Mouse (Mus musculus) neural tube, embryonic 12.5 days (tissue): ENCODE data around the gene Olfr270. TPM values are rescaled to one million over a fixed set of nuclear protein-coding genes. Genes with fewer than 3 reads are reported as not detected.
A peak's percentile ranks its signal among the peaks of the same experiment; 100 is the strongest.

Experiments used
- ATAC-seq: fragments of 200-750 bp; cut with Nextera tagmentation; 2 replicates; pipeline ENCODE4 v1.8.0; 2017; ENCODE audit warnings: low read depth, mild to moderate bottlenecking, moderate TSS enrichment, moderate library complexity; ENCODE audit not compliant: low FRiP score
- H3K27ac ChIP-seq: fragments of 300-500 bp; sonication (generic); 2 replicates; pipeline ENCODE4 v1.5.1; 2016
- H3K27me3 ChIP-seq: fragments of 300-500 bp; sonication (generic); replicated peaks from 2 replicates; pipeline ENCODE4 v1.6.1; 2016; ENCODE audit warnings: mild to moderate bottlenecking
- H3K36me3 ChIP-seq: fragments of 300-500 bp; sonication (generic); 2 replicates; pipeline ENCODE4 v1.6.1; 2016; ENCODE audit warnings: mild to moderate bottlenecking
- H3K4me1 ChIP-seq: fragments of 300-500 bp; sonication (generic); 2 replicates; pipeline ENCODE4 v1.6.1; 2016
- H3K4me2 ChIP-seq: fragments of 300-500 bp; sonication (generic); replicated peaks from 2 replicates; pipeline ENCODE4 v1.6.1; 2016; ENCODE audit warnings: mild to moderate bottlenecking
- H3K4me3 ChIP-seq: fragments of 300-500 bp; sonication (generic); 2 replicates; pipeline ENCODE4 v1.5.1; 2016
- H3K9ac ChIP-seq: fragments of 300-500 bp; sonication (generic); 2 replicates; pipeline ENCODE4 v1.6.1; 2016; ENCODE audit warnings: mild to moderate bottlenecking
- H3K9me3 ChIP-seq: fragments of 300-500 bp; sonication (generic); 2 replicates; pipeline ENCODE4 v1.6.1; 2016; ENCODE audit warnings: mild to moderate bottlenecking
- WGBS: fragments of 180-500 bp; shearing (Covaris S2); methylation state at CpG from one replicate; pipeline ENCODE4 v1.1.7; 2016; 5-methylcytosine and 5-hydroxymethylcytosine counted together
- polyA plus RNA-seq: library from polyadenylated mRNA; unstranded; fragments of >200 nt; fragmentation: Nextera tagmentation; extraction: Ambion mirVana; gene quantifications from 2 replicates; pipeline ENCODE4 v1.2.1, GENCODE M21; 2016

The Olfr270 gene
- polyA plus RNA-seq, 1 experiment from 2014 or later, result not detected

DNA sequence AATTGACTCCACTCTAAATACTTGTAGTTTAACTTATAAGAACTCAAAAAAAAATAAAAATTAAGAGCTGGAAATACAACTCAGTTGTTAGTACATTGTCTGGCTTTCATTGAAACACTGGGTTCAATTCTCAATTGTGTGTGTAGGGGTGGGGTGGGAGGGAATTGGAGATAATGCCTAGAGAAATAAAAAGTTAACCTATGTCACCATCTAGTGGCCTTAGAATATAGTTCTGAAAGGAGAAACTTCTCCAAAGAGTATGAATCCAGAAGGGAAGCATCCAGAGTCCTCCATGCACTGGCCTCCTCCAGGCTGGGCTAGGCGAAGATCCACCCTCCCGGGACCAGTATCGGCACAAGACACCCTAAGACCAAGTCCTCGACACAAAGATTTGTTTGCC is 44.8 kb downstream of the Olfr270 start:
- Histone ChIP-seq H3K4me2 (no peak overlapping the region), H3K36me3 (no peaks in the 10 kb centered on the region), H3K9ac (no peak overlapping the region), H3K4me3 (no peak overlapping the region), H3K27ac (no peak overlapping the region), H3K27me3 (no peaks in the 10 kb centered on the region), H3K4me1 (peaks cover 5% of the 10 kb centered on the region; the same call in 1 of the 2 replicates), H3K9me3 (no peaks in the 10 kb centered on the region)
- ATAC-seq, result no peak
- WGBS, result 75% methylated on average over 4 of the region's 4 CpGs

DNA sequence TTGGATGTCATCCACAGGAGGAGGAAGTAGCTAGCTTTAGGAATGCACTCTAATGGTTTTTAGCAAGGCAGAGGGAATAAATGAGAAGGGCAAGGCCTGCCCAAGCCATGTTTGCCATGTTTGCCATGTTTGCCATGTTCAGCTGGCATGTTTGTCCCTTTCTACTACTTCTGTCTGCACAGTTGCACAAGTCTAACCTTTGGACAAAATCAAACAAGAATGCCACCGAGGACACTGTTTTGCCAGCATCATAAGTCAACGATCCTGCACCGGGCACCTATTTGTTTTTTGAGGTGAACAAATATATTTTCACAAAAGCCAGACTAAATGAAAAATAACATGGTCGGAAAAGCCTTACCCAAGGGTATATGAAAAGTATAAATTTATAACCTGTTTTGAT is 45.5 kb downstream of the Olfr270 start:
- 89% methylated on average over 4 of the region's 4 CpGs for WGBS

DNA sequence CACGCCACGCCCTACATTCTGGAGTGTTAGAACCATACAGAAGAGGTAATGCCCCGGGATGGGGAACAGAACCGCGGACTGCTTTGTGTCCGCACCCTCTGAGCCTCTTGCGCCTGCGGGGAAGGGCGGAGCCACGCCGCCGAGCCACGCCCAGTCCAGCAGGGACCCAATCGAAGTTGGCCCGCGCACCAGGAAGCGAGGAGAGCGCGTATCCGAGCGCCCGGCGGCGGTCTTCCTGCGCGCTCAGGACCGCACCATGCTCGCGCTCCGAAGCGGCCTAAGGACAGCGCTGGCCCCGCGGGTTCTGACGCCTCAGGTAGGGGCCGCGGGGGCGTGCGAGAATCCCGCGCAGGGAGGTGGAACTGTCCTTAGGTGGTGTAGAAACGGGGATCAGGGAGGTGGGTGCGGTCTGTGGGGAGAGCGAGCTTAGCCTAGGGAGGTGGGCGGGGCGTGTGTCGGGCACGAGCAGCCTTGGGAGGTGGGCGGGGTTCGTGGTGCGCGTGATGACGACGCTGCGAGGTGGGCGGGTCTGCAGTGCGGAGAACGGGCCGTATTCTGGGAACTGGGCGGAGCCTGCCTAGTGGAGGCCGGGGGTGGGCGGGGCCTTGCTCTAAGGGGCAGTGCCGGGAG is 47.5 kb downstream of the Olfr270 start, which contains the start of gene Nipsnap3b:
Gene Nipsnap3b (plus strand): TSS at position 149 of the 630 bp plus-strand sequence.
- H3K4me3 ChIP-seq, result peak within 1 kb of the TSS; percentile 56
- no peak within 1 kb of the TSS for H3K27ac ChIP-seq
- under 1% methylated on average over 63 of the region's 63 CpGs for WGBS
- H3K9me3 ChIP-seq, result no peaks in the 10 kb centered on the region
- H3K9ac ChIP-seq, result peak within 1 kb of the TSS; percentile 63
- ATAC-seq, result peak; percentile 94
- H3K4me2 ChIP-seq, result peak within 1 kb of the TSS; percentile 58
- peaks cover 5% of the 10 kb centered on the region; the same call in 1 of the 2 replicates for H3K4me1 ChIP-seq
- H3K27me3 ChIP-seq, result no peaks in the 10 kb centered on the region
- peaks cover 17% of the 10 kb centered on the region for H3K36me3 ChIP-seq

More for the DNA sequence above, 45.5 kb downstream of the Olfr270 start:
- Histone ChIP-seq H3K4me1 (peaks cover 5% of the 10 kb centered on the region; the same call in 1 of the 2 replicates), H3K9me3 (no peaks in the 10 kb centered on the region), H3K27ac (no peak overlapping the region), H3K4me3 (no peak overlapping the region), H3K9ac (no peak overlapping the region), H3K36me3 (peaks cover under 1% of the 10 kb centered on the region; the same call in 1 of the 2 replicates), H3K27me3 (no peaks in the 10 kb centered on the region), H3K4me2 (no peak overlapping the region)
- no peak for ATAC-seq

DNA sequence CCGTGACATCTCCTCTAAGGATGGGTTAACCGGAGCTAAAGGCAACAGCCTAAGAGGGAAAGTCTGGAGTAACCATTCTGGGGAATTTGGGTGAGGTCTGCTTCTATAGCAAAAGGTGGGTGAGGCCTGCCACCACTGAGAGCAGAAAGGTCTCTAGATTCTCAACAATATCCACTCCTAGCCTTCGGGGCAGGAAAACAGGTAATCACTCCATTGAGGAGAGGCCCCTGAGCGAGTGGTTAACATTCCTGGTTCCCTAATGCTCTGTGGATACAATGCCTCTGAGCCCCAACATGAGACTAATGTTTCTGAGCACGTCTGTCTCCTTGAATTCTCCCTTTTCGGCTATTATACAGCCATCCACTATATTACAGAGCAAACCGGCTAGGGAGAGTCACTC is 50.1 kb downstream of the Olfr270 start:
- Histone ChIP-seq H3K4me3 (no peak overlapping the region), H3K4me2 (no peak overlapping the region), H3K9ac (no peak overlapping the region), H3K9me3 (no peaks in the 10 kb centered on the region), H3K4me1 (peaks cover 5% of the 10 kb centered on the region; the same call in 1 of the 2 replicates), H3K27me3 (no peaks in the 10 kb centered on the region), H3K27ac (no peak overlapping the region), H3K36me3 (peaks cover 34% of the 10 kb centered on the region)
- 94% methylated on average over 7 of the region's 7 CpGs for WGBS
- ATAC-seq, result no peak

DNA sequence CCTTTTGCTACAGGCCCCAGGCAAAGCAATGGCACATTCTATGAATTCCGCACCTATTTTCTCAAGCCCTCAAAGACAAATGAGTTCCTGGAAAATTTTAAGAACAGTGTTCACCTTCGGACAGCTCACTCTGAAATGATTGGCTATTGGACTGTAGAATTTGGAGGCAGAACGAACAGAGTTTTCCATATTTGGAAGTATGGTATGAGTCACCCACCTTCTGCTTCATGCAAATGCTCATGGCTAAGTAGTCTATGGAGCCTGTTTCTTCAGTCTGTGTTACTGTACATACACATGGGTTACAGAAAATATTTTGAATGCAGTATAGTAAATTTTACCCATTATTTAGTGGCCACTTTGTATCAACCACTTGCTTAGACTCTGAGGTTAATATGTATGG is 50.7 kb downstream of the Olfr270 start:
- Histone ChIP-seq H3K27me3 (no peaks in the 10 kb centered on the region), H3K9ac (no peak overlapping the region), H3K4me1 (peaks cover 5% of the 10 kb centered on the region; the same call in 1 of the 2 replicates), H3K36me3 (peaks cover 40% of the 10 kb centered on the region), H3K27ac (no peak overlapping the region), H3K4me3 (no peak overlapping the region), H3K4me2 (no peak overlapping the region), H3K9me3 (no peaks in the 10 kb centered on the region)
- 96% methylated on average over 3 of the region's 3 CpGs for WGBS
- ATAC-seq, result no peak

DNA sequence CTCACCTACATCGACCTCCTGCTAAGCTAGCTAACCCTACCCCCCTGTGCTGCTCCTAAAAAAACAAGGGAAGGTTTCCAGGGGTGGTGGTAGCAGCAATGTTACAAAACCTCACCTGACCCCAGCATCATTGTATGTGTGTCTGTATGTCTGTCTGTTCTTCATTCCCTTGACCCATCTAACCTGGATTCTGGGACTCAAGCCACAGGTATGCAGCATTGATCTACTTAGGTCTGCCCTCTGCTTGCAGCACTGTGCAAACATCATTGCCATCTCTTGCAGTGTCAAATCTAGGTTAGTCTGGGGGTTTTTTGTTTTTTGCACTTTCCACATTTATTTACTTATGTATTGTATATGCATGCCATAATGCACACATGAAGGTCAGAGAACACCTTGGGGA is 54.0 kb downstream of the Olfr270 start:
- Histone ChIP-seq H3K36me3 (peaks cover 56% of the 10 kb centered on the region), H3K4me3 (no peak overlapping the region), H3K9me3 (no peaks in the 10 kb centered on the region), H3K27me3 (no peaks in the 10 kb centered on the region), H3K4me2 (no peak overlapping the region), H3K27ac (no peak overlapping the region), H3K9ac (no peak overlapping the region), H3K4me1 (no peaks in the 10 kb centered on the region)
- WGBS, result 89% methylated on average over 1 of the region's 1 CpGs
- no peak for ATAC-seq

Other genes with a start within 250 kb of the Olfr270 start
- gene Olfr275, start 149.9 kb upstream of the Olfr270 start, polyA plus RNA-seq, result not detected in 2 replicates
- gene Olfr273, start 105.3 kb upstream of the Olfr270 start, polyA plus RNA-seq, result not detected in 2 replicates
- not detected in 2 replicates for gene Olfr272, start 45.4 kb upstream of the Olfr270 start, polyA plus RNA-seq
- not detected in 2 replicates for gene Nipsnap3a, start 24.7 kb downstream of the Olfr270 start, polyA plus RNA-seq
- gene Nipsnap3b, start 47.3 kb downstream of the Olfr270 start, polyA plus RNA-seq, result 137 and 138 TPM in 2 replicates
- 8.5 and 9.3 TPM in 2 replicates for gene Abca1, start 195.3 kb downstream of the Olfr270 start, polyA plus RNA-seq